Mouse (Mus musculus) MEL (cell line): ENCODE measurements at regions not wholly inside any gene's neighbourhood (a gene's known extent, or its start where the extent isn't known, plus 50 kb on each side); places are given as distances from the start of the nearest gene placed in this dataset.

Experiments
- DNase-seq: peaks from one replicate; pipeline ENCODE4 v3.0.0; 2011; ENCODE audit warnings: low read depth, low spot score
- H3K27ac ChIP-seq: 2 replicates; pipeline ENCODE4 v1.5.1; 2012; ENCODE audit warnings: low read depth, mild to moderate bottlenecking, control low read depth, low read length, moderate library complexity; ENCODE audit not compliant: control insufficient read depth
- H3K27me3 ChIP-seq, 2 experiments: fragments of 150-350 bp in 1 of 2; sonication (generic) in 1 of 2; 2 replicates each; pipeline ENCODE4 v1.6.1; 2012; ENCODE audit warnings: low read length in 2 of 2, mild to moderate bottlenecking in 2 of 2, improper control_type of control experiment in 1 of 2, moderate library complexity in 1 of 2; ENCODE audit not compliant: insufficient read depth in 2 of 2, control insufficient read depth in 1 of 2
- H3K36me3 ChIP-seq, 2 experiments: 2 replicates each; pipeline ENCODE4 v1.6.1; 2012 to 2014; ENCODE audit warnings: low read length in 2 of 2, improper control_type of control experiment in 1 of 2, inconsistent platforms in 1 of 2, mild to moderate bottlenecking in 1 of 2; ENCODE audit not compliant: insufficient read depth in 2 of 2, control insufficient read depth in 1 of 2
- H3K4me1 ChIP-seq, 2 experiments: fragments of 150-350 bp in 1 of 2; sonication (generic) in 1 of 2; 2 replicates each; pipeline ENCODE4 v1.6.1; 2012; ENCODE audit warnings: low read length in 2 of 2, improper control_type of control experiment in 1 of 2, mild to moderate bottlenecking in 1 of 2; ENCODE audit not compliant: insufficient read depth in 2 of 2, control insufficient read depth in 1 of 2
- H3K4me3 ChIP-seq, 2 experiments: fragments of 150-350 bp in 1 of 2; sonication (generic) in 1 of 2; 2 replicates each; pipeline ENCODE4 v1.5.1; 2012; ENCODE audit warnings: low read depth in 2 of 2, low read length in 2 of 2, mild to moderate bottlenecking in 2 of 2, moderate library complexity in 2 of 2, control low read depth in 1 of 2, improper control_type of control experiment in 1 of 2; ENCODE audit not compliant: control insufficient read depth in 1 of 2, insufficient read depth in 1 of 2
- H3K79me2 ChIP-seq: 2 replicates; pipeline ENCODE4 v1.6.1; 2012; ENCODE audit warnings: mild to moderate bottlenecking, low read length, moderate library complexity; ENCODE audit not compliant: control insufficient read depth, poor library complexity, insufficient read depth
- H3K9ac ChIP-seq: 2 replicates; pipeline ENCODE4 v1.6.1; 2012; ENCODE audit warnings: low read depth, mild to moderate bottlenecking, control low read depth, low read length, moderate library complexity; ENCODE audit not compliant: control insufficient read depth, poor library complexity, severe bottlenecking
- H3K9me3 ChIP-seq: fragments of 150-350 bp; sonication (generic); replicated peaks from 2 replicates; pipeline ENCODE4 v1.6.1; 2012; ENCODE audit warnings: mild to moderate bottlenecking, low read length, improper control_type of control experiment, moderate library complexity; ENCODE audit not compliant: insufficient read depth
- CHD2 ChIP-seq: IDR thresholded peaks from 2 replicates; pipeline ENCODE4 v1.6.1; 2011; ENCODE audit warnings: low read length, improper control_type of control experiment
- CTCF ChIP-seq, 3 experiments: IDR thresholded peaks in 2 of 3; conservative IDR thresholded peaks in 1 of 3; 2 replicates each; pipeline ENCODE4 v1.5.1; 2011 to 2012; ENCODE audit warnings: low read length in 3 of 3, low read depth in 2 of 3, mild to moderate bottlenecking in 2 of 3, improper control_type of control experiment in 1 of 3, inconsistent platforms in 1 of 3, mixed read lengths in 1 of 3, moderate library complexity in 1 of 3; ENCODE audit not compliant: control insufficient read depth in 1 of 3, insufficient read depth in 1 of 3, poor library complexity in 1 of 3, severe bottlenecking in 1 of 3
- ELF1 ChIP-seq: IDR thresholded peaks from 2 replicates; pipeline ENCODE4 v1.6.1; 2014; ENCODE audit warnings: low read depth, mild to moderate bottlenecking, inconsistent platforms, low read length, improper control_type of control experiment, moderate library complexity
- GABPA ChIP-seq: IDR thresholded peaks from 2 replicates; pipeline ENCODE4 v1.6.1; 2012; ENCODE audit warnings: low read depth, mild to moderate bottlenecking, inconsistent platforms, low read length, improper control_type of control experiment, moderate library complexity
- GATA1 ChIP-seq: IDR thresholded peaks from 2 replicates; pipeline ENCODE4 v1.6.1; 2011; ENCODE audit warnings: low read depth, low read length, improper control_type of control experiment
- MAFK ChIP-seq: IDR thresholded peaks from 2 replicates; pipeline ENCODE4 v1.6.1; 2011; ENCODE audit warnings: low read depth, mild to moderate bottlenecking, low read length, improper control_type of control experiment, borderline replicate concordance
- MAX ChIP-seq: IDR thresholded peaks from 2 replicates; pipeline ENCODE4 v1.6.1; 2011; ENCODE audit warnings: low read length, improper control_type of control experiment
- MAZ ChIP-seq: IDR thresholded peaks from 2 replicates; pipeline ENCODE4 v1.6.1; 2012; ENCODE audit warnings: low read depth, mild to moderate bottlenecking, inconsistent platforms, low read length, improper control_type of control experiment
- MEF2A ChIP-seq: IDR thresholded peaks from 2 replicates; pipeline ENCODE4 v1.6.1; 2014; ENCODE audit warnings: low read depth, mild to moderate bottlenecking, inconsistent platforms, low read length, improper control_type of control experiment; ENCODE audit not compliant: poor library complexity, insufficient replicate concordance, severe bottlenecking; ENCODE audit errors: extremely low read depth
- MXI1 ChIP-seq: IDR thresholded peaks from 2 replicates; pipeline ENCODE4 v1.6.1; 2011; ENCODE audit warnings: mild to moderate bottlenecking, low read depth, low read length, improper control_type of control experiment
- NELFE ChIP-seq: IDR thresholded peaks from 2 replicates; pipeline ENCODE4 v1.6.1; 2011; ENCODE audit warnings: low read depth, low read length, improper control_type of control experiment
- POLR2AphosphoS5 ChIP-seq: IDR thresholded peaks from 2 replicates; pipeline ENCODE4 v1.6.1; 2012; ENCODE audit warnings: low read depth, borderline replicate concordance, mild to moderate bottlenecking, inconsistent platforms, low read length, moderate library complexity, mixed read lengths
- RCOR1 ChIP-seq: IDR thresholded peaks from 2 replicates; pipeline ENCODE4 v1.6.1; 2012; ENCODE audit warnings: low read depth, mild to moderate bottlenecking, inconsistent platforms, low read length, improper control_type of control experiment
- SIN3A ChIP-seq: IDR thresholded peaks from 2 replicates; pipeline ENCODE4 v1.6.1; 2012; ENCODE audit warnings: low read length, improper control_type of control experiment, inconsistent platforms
- UBTF ChIP-seq: IDR thresholded peaks from 2 replicates; pipeline ENCODE4 v1.6.1; 2012; ENCODE audit warnings: low read depth, mild to moderate bottlenecking, inconsistent platforms, low read length, improper control_type of control experiment, moderate library complexity, borderline replicate concordance; ENCODE audit not compliant: insufficient read depth
- USF2 ChIP-seq, 2 experiments: IDR thresholded peaks; 2 replicates each; pipeline ENCODE4 v1.6.1; 2011 to 2012; ENCODE audit warnings: improper control_type of control experiment in 2 of 2, low read length in 2 of 2, borderline replicate concordance in 1 of 2, inconsistent platforms in 1 of 2, low read depth in 1 of 2, mild to moderate bottlenecking in 1 of 2; ENCODE audit not compliant: insufficient read depth in 1 of 2
- ZKSCAN1 ChIP-seq: IDR thresholded peaks from 2 replicates; pipeline ENCODE4 v1.6.1; 2012; ENCODE audit warnings: low read depth, mild to moderate bottlenecking, inconsistent platforms, low read length, improper control_type of control experiment, moderate library complexity

DNA sequence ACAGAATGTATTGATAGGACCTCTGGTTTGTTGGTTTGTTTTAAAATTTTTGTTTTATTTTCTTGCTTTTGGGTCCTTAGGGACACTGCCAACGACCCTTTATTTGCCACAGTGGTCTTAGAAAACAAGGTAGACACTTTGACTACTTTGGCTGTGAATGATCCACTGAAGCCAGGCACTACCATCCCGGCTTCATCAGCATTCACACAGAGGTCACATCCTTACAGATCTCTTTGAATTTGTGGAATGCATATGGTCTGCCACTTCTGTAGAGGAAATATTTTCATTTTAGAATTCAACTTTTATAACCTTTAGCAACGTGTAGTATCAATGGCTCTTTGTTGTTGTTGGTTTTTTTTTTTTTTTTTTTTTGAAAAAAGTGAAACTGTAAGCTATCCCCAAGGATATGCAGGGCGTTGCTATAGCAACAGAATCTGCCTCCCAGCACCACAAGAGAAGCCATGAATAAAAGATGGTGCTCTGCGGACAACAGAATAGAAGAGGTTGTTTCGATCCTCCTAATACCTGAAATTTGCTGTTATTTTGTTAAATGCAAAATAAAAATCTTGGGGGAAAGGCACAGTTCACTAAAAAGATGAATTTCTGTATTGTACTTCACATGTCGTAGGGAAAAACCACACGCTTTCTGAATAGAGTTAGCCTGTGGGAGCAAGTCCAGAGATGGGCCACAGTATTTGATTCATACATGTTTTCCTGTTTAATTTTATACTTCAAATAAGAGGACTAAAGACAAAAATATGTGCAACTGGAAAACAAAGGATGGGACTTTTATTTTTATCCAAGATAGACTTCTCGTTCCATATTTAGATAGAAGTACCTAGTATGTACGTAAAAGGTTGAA lies 103.4 kb downstream of the Brms1l start:
- Histone ChIP-seq H3K9me3 (no peaks in the 10 kb centered on the region), H3K4me1 (no peaks in the 10 kb centered on the region), H3K27me3 (peaks cover 0 to 2% of the 10 kb centered on the region in 2 experiments; a peak in 3 of 4 replicates), H3K36me3 (no peaks in the 10 kb centered on the region), H3K9ac (no peak overlapping the region), H3K79me2 (no peaks in the 10 kb centered on the region), H3K4me3 (no peak overlapping the region)
- no peak for DNase-seq
- no peak for TF ChIP-seq ZKSCAN1
- no peak for TF ChIP-seq POLR2AphosphoS5
- TF ChIP-seq, all 39 proteins: peak for 0
- no peak overlapping the region for H3K27ac ChIP-seq

DNA sequence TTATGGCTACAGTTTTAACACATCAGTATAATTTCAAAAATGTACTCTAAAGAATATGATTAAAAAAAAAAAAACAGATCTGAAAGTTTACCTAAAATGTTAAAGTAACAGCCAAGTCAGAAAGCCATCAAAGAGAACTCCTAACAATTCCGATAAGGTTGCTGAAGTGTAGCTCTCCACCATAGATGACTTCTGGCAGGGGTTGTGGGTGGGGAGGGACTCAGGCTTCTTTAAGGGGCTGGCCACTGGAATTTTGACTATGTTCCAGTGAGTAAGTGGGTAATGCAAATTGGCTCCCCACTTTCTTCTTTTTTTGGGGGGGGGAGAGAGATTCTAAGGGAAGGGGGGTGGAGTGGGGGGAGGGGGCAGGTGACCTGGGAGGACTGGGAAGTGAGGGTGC lies 98.0 kb downstream of the Brms1l start:
- Histone ChIP-seq H3K36me3 (no peaks in the 10 kb centered on the region), H3K79me2 (no peaks in the 10 kb centered on the region), H3K9ac (no peak overlapping the region), H3K4me1 (no peaks in the 10 kb centered on the region), H3K9me3 (no peaks in the 10 kb centered on the region), H3K27me3 (peaks cover 2 to 4% of the 10 kb centered on the region in 2 experiments; a peak in 3 of 4 replicates), H3K4me3 (no peak overlapping the region), H3K27ac (no peak overlapping the region)
- DNase-seq, result no peak
- no peak for TF ChIP-seq MAX
- no peak for TF ChIP-seq GATA1
- TF ChIP-seq ELF1, result no peak
- TF ChIP-seq ZKSCAN1, result no peak
- TF ChIP-seq MAZ, result no peak
- no peak for TF ChIP-seq GABPA
- no peak for TF ChIP-seq MXI1
- no peak for TF ChIP-seq UBTF
- no peak for TF ChIP-seq NELFE
- TF ChIP-seq RCOR1, result no peak

DNA sequence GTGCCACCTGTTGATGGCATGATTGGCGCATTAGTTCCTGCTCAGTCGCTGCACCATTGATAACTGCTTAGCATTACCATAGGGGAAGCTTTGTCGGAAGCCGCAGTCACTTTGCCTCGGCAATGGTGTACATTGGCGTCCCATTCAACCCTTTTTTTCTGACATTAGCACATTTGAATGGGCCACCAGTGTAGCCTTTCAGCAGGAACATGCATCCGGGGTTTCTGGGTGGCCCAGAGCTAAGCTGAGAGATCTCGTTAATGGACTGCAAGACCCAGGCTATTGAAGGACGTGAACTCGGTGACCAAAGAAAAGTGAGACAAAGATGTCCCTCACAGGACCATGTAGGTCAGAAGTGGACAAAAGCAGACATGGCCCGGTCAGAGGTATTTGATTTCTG lies 97.3 kb downstream of the Brms1l start:
- H3K79me2 ChIP-seq, result no peaks in the 10 kb centered on the region
- TF ChIP-seq MAX (no peak), CHD2 (no peak), MAZ (no peak), MEF2A (no peak), RCOR1 (no peak), MAFK (no peak), USF2 (IDR thresholded peaks at IDR 0.05; ENCODE audit: borderline replicate concordance in 1 of 2, insufficient read depth in 1 of 2, low read depth in 1 of 2, low read length in 2 of 2) (no peak), SIN3A (no peak), ELF1 (no peak), UBTF (no peak), CTCF (IDR thresholded peaks at IDR 0.05 in 2 of 3, conservative IDR thresholded peaks at IDR 0.05 in 1 of 3; ENCODE audit: control insufficient read depth in 1 of 3, insufficient read depth in 1 of 3, low read depth in 2 of 3, low read length in 3 of 3, poor library complexity in 1 of 3, severe bottlenecking in 1 of 3) (no peak)
- TF ChIP-seq, all 39 proteins: peak for 0
- Histone ChIP-seq H3K9ac (no peak overlapping the region), H3K4me3 (no peak overlapping the region), H3K9me3 (no peaks in the 10 kb centered on the region), H3K4me1 (no peaks in the 10 kb centered on the region), H3K27ac (no peak overlapping the region), H3K36me3 (no peaks in the 10 kb centered on the region), H3K27me3 (peaks cover 2 to 4% of the 10 kb centered on the region in 2 experiments; a peak in 3 of 4 replicates)
- DNase-seq, result no peak
